Mouse (Mus musculus) activated CD4-positive, CD25-positive, alpha-beta regulatory T cell, adult 4 months (primary cell): ENCODE results near the gene Olfr860. TPM values are rescaled to one million over a fixed set of nuclear protein-coding genes. Genes with fewer than 3 reads are reported as not detected.
"Not testable (repeated sequence)": the region's sequence is repeated elsewhere in the genome, so short reads cannot be mapped to it uniquely, and the experiment has no call there.

Experiments used
- ATAC-seq: one replicate; pipeline ENCODE4 v1.8.0; 2017
- polyA plus RNA-seq, 2 experiments: library from polyadenylated mRNA; unstranded; fragments of 100-300 nt; shearing (Covaris generic); gene quantifications; one replicate each; pipeline ENCODE4 v1.2.1; 2017

The Olfr860 gene
- polyA plus RNA-seq: not detected

DNA sequence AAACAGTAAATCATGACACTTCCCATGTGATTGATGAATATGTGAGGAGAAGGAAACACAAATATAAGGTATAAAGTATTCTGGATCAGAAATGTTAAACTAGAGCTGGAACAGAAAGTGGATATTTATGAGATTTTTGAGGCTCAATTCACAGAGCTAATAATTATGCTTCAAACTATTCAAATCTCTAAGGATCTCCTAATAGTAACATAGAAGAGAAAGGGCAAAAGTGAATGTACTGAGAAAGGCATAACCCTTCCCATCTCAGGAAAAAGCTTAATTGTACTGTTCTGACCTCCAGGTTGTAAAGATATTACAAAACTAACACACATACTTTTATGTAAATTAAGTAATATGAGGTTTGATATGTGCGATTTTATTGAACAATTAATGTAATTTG lies at the start of gene Olfr860:
Gene Olfr860, minus strand, starts transcription at position 101 of the 400 bp plus-strand sequence.
- ATAC-seq: no peak

DNA sequence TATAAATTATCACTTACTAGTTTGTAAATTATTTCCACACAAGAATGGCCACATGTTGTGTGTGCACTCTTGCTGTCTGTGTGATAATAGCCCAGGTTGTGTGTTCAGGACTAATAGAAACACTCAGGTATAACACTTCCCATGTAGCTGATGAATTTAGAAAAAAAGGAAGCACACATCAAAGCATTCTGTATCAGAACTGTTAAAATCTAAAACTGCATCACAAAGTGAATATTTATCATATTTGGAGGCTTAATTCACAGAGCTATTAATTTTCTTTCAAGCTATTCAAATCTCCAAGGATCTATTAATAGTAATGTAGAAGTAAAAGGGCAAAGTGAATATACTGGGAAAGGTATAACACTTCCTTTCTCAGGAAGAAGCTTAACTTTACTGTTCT lies 38.4 kb upstream of the Olfr860 start, which contains the start of gene Olfr862:
Gene Olfr862, minus strand, starts transcription at position 101 of the 400 bp plus-strand sequence.
- ATAC-seq: no peak

DNA sequence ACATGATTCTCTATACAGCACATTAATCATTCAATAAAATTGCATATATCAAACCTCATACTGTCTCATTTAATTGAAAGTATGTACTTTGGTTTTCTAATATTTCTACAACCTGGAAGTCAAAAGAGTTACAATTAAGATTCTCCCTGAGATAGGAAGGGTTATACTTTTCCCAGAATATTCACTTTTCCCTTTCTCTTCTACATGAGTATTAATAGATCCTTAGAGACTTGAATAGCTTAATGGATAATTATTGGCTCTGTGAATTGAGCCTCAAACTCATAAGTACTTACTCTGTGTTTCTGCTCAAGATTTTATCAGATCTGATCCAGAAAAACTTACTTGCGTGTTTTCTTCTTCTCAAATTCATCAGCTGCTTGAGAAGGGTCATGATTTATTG lies 44.9 kb downstream of the Olfr860 start, which contains the start of gene Olfr859:
Gene Olfr859, plus strand, starts transcription at position 301 of the 400 bp plus-strand sequence.
- ATAC-seq: not testable (repeated sequence)

DNA sequence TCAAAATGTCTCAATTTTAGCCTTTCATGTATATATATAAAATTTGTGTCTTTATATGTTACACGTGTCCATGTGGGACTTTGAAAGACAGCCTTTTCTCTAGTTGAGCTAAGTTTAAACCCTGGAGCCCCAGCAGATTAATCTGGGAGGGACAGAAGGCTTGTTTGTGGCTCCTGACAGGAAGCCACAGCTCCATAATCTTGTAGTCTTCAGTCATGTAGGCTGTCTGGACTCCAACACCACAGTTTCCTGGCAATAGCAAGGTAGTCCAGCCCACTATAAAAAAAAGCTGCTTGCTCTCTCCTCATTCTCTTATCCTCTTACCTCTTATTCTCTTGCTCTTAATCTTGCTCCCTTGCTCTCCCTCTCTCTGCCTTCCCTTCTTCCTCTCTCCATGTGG lies 46.5 kb downstream of the Olfr860 start:
- ATAC-seq: no peak

Other genes starting within 250 kb of the Olfr860 start
- gene Zfp317, start 227.6 kb downstream of the Olfr860 start, polyA plus RNA-seq: 10 to 100 TPM; 30.2 to 34.7 TPM
- gene Olfr857, start 140.3 kb downstream of the Olfr860 start, polyA plus RNA-seq: not detected
- gene Olfr58, start 69.5 kb downstream of the Olfr860 start, polyA plus RNA-seq: not detected
- under 1 TPM in 1 of 2 experiments, not detected in 1; 0.04 TPM for gene Olfr859, start 44.8 kb downstream of the Olfr860 start, polyA plus RNA-seq
- gene Olfr862, start 38.3 kb upstream of the Olfr860 start, polyA plus RNA-seq: not detected
- gene Olfr77, start 67.1 kb upstream of the Olfr860 start, polyA plus RNA-seq: 1 to 10 TPM; 1.3 to 2.6 TPM
- gene Olfr866, start 178.3 kb upstream of the Olfr860 start, polyA plus RNA-seq: not detected
- gene Olfr867, start 207.8 kb upstream of the Olfr860 start, polyA plus RNA-seq: not detected
- not detected for gene Olfr868, start 248.9 kb upstream of the Olfr860 start, polyA plus RNA-seq